Mouse (Mus musculus) hindlimb bud, embryonic 11.5 days (tissue): ENCODE measurements around the gene Disp1.

Source experiments
- DNase-seq: peaks from one replicate; pipeline ENCODE4 v3.0.0-alpha.2; 2012; ENCODE audit warnings: low read depth, low spot score; ENCODE audit errors: extremely low spot score

The Disp1 gene

DNA sequence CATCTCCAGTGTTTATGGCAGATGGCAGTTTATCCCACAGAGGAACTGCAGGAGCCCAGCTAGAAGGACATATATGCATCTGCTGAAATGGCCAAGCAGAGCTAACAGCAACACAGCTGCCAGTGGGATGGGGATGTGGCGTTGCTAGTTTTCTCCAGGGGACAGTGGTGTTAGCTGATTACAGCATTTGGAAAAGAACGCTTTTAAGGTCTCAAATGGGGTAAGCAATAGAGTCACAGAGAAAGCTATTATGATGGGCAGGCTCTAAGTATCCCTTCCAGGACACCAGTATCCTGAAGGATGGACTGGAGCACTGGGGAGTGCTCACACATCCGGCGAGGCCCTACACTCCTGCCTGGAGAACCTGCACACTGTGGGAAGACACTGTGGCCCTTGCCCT is 129.0 kb downstream of the Disp1 start:
- DNase-seq, result no peak

DNA sequence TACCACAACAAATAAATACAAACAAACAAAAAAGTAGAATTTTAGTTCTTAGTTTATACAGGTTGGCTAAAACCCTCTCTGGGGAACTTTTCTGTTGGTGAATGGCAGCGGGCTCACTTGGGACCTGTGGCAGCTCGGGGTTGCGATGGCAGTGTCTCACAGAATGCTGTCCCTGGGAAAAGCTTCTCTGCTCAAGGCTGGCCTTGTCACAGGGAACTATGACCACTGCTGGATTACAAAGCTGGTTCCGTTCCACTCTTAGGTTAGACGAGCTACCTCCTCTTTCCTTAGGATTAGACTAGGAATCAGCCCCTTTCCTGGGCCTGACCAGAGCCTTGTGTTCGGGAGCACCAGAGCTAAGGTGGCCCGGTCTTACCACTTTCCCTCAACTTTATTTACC is 130.1 kb downstream of the Disp1 start:
- no peak for DNase-seq

DNA sequence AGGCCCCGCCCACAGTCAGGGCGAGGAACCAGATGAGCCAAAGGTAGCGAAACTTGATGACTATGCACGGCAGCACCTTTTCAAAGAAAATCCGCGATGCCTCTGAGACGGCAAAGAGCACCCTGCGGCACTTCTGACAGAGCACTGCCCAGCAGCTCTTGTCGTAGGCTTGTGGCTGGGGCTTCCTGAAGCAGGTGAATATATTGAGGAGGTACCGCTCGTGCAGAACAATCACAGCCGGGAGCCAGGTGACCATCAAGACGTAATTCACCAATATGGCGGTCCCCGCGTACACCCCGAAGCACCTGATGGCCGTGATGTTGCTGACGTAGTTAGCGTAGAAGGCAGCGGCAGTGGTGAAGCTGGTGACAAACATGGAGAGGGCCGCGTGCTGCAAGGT is 132.7 kb downstream of the Disp1 start:
- no peak for DNase-seq

DNA sequence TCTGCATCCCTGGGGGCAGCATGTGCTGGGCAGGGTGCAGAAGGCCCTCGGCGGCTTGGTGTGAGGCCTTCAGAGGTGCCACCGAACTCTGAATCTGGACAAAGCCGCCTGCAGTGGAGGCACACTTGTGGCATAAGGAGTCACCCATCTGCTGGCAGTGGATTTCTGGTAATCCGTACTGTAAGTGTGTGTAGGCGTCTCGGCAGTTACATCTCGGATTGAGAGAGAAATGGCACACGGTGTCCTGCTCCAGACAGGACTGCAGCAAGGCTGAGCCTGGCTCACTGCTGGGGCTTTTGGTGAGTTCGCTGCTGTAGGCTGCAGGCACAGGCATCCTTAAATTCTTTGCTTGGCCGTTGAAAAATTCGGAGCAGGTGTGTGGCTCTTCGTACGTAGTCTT is 134.5 kb downstream of the Disp1 start:
- DNase-seq, result no peak

DNA sequence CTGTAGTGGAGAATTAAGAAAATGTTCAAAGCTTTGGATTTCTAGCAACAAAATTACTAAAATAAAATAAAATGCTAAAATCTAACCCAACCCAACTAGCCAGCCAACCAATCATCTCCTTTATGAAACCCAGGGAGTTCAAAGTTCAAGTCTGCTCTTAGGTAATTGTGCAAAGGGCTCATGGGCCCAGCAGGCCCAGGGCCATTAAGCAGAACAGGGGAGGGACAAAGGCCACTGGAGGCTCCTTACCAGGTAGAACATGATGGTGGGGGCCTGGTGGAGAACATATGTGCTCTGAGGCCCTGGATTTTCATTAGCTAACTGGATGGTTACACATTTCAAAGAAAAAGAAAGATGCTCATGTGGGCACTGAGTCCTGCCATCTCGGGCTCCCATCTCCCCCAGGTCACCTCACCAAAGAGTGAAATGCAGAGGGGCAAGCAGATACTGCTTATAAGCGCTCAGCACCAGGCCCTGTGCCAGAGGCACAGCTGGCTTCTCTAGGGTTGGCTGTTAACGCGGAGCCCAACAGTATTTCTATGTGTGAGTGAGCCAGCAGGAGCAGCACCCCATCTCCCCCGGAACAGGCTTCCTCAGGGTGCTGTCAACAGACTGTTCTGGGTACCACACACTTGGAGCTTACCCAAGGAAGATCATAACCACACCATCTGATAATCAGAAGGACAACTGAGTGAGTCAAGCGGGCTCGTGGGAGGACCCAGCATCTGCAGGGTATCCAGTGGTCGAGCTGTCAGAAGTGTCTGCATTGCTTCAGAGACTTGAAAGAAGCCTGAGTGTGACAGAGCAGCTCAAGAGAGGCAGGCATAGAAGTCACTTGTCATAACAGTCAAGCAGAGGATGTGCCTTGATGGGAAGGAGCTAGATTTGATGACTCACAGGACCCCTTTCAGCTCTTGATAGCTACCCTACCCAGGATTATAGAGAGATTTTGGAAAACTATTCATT is 137.0 kb downstream of the Disp1 start:
- DNase-seq, result no peak

DNA sequence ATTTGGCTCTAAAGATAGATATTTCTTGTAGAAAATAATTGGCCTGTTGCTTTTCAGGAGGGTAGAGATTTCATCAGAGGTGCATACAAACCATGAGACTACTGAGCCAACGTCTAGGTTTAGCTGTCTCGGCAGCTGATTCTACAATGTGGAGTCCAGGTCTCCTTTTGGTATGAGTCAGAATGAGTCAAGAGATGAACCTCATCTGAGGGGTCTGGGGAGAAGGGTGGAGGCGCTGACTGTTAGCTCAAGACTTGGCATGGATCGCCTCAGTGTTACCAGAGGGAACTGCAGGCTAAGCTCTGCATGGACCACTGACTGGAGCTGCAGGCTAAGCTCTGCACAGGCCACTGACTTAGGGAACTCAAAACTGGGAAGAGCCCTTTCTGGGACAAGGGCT is 138.9 kb downstream of the Disp1 start:
- no peak for DNase-seq

DNA sequence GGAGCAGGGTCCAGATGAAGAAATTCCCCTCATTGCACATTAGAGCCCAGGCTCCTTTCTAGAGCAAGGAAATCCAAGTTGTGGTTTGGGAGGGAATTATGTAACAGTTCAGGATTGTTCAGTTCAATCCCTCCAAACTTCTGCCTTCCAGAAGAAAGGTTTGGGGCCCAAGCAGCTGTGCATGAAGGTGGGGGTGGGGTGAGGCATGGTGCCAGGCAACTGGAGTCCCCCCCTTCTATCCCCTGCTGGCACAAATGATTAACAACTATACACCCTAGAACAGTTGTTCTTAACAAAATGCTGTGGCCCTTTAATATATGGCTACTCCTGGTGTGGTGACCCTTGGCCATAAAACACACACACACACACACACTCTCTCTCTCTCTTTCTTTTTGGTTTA is 140.2 kb downstream of the Disp1 start:
- DNase-seq, result no peak

DNA sequence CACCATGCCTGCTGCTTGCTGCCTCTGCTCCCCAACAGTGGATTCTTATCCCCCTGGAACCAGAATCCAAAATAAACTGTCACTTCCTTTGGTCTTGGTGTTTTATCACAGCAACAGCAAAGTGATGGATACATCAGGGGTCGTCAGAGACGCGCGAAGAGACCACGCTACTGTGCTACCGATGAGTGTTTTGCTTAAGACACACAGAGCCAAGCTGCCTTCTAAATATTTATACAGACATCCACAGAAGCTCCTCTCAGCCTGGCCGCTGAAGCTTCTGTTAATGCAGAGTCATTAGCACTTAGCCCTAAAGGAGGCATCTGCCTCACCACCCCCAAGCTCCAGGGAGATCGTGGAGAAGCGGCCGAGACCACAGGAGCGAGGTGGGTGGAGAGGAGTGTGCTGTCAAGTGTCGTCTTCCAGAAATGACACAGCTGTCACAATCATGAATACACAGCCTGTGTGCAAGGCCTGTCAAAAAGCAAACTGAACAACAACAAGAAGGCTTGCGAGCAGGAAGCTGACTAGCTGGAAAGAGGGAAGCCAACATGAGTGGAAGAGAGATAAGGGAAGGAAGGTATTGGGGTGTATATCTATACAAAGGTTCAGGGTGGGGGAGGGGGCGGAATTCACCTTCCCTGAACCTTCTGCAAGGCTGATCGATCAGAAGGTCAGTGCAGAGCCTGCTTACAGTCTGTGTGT is 146.1 kb downstream of the Disp1 start:
- DNase-seq, result no peak

DNA sequence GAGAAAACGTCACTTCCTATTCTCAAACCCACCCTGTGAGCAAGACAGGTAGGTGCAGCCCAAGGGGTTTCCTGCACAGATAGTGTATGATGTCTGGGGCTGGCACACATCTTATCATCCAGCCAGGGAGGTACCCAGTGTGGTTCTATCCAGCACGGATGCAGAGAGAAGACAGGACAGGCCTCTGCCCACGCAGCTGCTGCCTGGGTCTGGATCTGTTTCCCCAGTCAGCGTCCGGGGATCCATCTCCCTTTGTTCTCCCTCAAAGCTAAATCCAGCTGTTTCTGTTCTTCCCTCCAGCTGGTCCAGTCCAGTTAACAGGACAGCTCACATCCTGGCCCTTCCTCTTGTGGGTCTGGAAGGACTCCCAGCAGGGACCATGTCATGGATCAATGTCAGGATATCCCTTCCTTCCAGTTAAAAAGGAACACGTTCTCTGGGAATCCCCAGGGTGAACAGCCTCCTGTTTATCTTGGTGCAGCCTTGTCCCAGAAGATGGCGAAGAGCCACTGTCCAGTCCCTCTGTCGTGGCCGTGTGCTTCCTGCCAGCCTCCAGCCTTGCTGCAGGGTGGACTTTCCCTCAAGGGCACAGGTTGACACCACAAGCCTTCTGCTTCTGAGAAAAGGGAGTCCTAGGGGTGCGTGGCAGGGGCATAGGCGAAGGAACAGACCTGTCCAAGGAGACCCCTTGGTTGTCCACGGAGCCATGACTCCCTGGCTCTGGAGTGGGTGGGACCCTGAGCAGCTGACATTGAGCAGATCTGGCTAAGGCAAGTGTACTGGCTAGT is 148.9 kb downstream of the Disp1 start:
- DNase-seq, result no peak

DNA sequence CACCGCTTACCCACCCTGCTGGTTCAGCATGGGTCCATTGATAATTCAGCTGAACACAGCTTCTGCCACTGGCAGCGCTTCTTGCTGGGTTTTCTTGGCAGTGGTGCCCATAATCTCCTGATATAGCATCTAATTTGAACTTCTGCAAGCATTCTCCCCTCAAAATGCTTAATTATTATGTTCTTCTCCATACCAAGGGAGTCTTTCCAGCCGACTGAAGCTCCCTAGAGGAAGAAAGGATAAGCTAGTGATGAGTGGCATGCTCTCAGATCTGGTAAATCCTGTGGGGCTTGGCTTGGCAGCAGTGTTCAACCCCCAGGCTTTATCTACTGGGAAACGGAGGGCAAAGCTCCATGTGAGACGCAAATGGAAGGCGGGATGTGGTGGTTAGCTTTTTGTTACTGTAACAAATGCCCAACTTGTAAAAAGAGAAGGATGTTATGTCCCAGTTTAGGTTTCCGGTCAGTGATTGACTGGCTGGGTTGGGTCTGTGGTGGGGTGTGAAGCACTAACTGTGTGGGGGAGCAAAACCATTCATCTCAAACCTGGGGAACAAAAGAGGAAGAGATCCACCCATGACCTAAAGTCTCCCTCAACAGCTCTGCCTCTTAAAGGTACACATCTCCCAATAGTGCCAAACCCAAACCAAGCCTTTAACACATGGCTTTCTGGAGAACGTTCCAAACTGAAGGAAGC is 151.2 kb downstream of the Disp1 start:
- no peak for DNase-seq

DNA sequence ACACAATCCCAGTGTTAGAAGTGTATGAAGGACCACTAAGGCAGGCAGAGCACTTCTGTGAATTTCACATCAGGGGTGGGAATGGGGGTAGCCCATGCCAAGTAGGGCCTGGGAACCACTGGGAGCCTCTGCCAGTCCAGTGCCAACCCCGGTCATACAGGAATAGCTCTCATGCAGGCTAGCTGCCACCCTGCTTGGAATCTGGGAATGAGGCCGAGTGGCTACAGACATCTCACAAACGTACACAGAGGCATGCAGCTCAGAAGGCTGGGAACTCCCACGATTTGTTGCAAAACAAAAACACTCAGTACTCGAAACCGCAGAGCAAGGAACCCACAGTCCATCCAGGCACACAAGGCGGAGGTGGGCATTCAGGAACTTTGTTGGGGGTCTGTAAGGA is 153.5 kb downstream of the Disp1 start:
- DNase-seq, result no peak

DNA sequence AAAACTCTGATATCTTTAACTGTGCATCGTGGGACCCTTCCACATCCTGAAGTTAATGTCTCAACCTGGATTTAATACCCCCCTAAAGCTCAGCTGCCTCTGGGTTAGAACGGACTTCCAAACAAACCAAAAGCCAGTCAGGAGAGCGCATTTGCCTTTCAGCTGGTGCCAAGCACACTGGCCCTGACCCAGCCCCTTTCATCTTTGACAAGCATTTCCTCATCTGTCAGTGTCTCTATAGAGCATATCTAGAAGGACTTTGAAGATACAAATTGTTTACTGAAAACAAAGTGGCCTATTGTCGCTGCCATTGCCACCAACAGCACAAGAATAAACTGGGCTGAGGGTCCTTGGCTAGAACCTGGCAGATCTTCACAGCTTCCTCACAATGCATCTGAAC is 154.3 kb downstream of the Disp1 start:
- no peak for DNase-seq

DNA sequence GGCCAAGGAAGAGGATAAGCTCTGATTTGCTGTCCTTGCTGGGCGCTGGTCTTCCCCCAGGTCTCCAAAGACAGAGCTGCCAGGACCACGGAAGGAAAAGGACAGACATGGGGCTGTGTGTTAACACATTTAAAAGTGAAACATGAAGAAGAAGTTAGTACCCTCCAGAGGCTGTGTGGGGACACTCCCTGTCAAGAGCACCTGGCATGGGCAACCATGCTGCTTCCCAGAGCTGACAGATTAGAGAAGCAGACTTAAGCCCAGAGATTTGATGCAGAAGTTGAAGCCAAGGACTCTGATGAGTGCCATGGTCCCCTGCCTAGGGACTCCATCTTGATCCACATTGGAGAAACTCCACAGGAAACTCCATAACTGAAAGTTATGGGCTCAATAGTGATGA is 160.7 kb downstream of the Disp1 start:
- no peak for DNase-seq

DNA sequence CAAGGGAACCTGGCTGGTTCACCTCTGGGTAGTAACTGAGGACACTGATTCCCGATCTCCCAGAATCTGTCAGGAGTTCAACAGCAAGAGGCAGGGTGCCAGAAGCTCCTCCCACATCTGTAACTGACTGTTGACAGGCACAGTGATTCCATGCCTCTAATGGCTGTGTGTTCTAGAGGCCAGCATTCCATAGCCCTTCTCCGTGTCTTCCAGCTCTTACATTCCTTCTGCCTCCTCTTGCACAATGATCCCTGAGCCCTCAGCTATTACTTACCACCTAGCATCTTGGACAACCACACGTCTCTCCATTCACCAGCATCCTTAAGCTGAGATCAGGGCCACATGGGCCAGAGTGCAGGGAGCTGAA is 165.1 kb downstream of the Disp1 start:
- no peak for DNase-seq

DNA sequence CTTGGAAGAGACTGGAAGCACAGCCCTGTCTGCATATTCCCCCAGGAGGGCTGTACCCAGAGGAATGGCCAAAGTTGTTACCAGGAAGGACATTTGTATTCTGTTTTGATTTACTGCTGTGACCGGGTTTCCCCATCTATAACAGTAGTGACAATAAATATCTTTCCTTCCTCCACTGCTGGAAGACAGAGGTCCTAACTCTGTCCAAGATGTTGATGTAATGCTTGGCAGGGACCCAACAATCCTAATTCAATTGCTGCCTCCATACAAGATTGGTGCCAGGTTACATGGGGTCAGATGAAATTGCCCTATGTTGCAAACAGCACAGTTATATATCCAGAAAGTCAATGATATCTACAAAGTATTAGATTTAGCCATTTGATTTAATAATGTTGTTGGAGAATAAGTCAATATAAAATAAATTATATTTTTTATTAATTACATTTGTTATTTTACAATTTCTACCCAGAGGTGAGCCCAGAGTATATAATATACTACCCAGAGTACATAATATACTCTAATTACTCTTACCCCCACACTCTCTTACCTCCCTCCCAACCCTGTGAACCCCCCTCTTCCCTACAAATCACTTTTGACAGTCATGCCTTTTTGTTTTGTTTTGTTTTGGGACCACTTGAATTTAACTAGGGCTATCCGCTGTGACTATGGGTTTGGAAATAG is 165.6 kb downstream of the Disp1 start:
- DNase-seq, result no peak

DNA sequence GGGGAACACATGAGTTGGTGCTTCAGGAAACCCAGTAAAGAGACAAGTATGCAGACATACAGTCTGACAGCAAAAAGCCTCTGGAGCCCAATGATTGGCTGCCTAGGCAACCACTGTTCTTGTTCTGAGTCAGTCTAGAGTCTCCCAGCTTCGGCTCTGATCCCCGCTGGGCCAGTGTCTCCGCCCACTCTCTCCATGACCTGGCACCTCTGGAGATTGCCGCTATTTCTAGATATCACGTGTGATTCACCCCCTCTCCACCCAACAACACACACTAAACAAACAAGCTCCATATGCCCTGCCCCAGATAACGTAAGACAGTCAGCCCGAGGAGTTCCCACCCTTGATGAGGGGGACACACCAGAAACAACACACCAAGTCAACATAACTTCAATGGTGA is 168.7 kb downstream of the Disp1 start:
- no peak for DNase-seq

DNA sequence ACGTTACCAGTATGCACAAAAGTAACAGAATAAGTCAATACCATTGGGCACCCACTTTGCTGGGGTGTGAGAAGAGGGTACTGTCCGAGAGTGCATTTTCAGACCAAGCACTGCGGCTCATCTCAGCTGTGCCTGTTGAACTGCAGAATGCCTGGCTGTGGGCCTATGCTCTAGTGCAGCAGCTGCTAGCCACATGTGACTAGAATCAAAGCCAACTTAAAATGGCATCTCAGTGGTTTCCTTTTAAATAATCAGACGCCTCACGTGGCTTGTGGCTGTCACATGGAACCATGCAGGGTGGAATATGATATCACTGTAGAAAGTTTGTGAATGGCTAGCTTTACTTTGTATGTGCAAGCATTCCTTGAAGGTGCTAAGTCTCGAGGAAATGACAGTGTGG is 172.0 kb downstream of the Disp1 start:
- DNase-seq, result no peak

DNA sequence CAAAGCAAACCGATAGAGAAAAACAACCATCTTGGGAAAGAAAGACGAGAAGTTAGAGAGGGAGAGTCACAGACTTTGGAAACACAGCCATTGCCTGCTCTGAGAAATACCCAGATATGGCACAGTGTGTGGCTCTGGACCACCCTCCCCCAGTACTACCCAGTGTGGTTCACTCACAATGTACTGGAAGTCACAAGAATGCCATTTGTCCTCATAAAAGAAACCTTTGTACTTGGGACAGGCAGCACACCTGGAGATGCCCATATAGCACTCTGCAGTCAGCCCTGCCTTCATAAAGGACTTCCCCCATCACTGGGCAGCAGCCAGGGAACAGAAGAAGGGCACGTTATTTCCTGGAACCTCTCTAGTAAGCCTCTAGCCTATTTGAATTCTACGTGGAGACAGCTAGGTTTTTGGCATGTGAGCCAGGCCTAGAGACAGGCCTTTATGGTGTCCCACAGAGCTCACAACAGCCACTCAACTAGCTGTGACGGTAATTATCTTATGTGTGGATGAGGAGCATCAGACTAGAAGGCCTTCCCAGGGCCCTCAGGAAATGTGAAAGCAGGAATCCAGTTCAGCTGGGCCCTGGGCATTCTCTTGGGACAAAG is 173.3 kb downstream of the Disp1 start:
- no peak for DNase-seq

DNA sequence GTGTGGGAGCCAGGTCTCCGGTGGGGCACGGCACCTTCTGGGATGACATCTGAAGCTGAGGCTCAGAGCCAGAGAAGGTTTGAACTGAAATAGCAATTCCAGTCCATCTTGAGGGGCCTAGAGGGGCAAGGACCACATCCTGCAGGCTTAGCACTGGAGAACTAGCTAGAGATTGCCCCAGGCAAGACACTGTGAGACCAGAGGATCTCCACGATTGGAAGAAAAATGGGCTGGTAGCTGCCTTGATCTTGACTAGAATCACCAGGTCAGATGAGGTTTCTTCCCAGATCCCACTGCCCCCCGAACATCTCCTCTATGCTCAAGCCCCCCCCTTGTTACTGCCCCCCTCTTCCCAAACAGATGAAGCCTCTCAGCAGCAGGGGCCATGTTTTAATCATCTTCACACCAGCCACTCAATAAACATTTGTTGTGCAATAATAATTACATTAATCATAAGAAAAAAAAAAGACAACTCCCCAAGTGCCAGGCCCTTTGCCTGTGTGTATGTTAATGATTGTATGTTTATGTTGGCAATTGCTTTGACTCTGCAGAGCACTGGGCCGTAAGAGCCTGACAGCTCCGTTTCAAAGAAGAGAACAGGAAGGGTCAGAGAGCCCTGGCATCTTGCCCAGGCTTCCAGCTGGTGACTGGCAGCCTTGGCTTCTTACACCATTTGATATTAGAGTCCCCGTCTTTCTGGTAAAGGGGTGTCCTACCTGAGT is 174.0 kb downstream of the Disp1 start:
- no peak for DNase-seq
